Mouse (Mus musculus): ENCODE data around the gene Gcnt4.

Gene Gcnt4

DNA sequence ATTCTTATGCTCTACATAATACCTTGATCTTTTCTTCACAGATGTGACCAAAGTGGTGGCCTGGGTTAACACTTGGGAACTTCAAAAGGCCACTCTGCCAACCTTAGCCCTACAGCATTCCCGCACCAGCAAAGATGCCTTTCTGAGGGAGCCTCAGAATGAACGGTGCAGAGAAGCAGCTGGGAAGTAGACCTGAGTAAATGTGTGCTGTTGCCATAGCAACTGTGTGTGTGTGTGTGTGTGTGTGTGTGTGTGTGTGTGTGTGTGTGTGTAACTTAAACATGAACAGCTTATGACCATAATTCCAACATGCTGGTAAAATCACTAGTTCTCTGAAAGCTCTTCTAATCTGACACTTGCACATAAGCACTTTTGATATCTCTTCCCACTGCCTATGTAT lies 27.4 kb downstream of the Gcnt4 start:
- DNase-seq = no peak

DNA sequence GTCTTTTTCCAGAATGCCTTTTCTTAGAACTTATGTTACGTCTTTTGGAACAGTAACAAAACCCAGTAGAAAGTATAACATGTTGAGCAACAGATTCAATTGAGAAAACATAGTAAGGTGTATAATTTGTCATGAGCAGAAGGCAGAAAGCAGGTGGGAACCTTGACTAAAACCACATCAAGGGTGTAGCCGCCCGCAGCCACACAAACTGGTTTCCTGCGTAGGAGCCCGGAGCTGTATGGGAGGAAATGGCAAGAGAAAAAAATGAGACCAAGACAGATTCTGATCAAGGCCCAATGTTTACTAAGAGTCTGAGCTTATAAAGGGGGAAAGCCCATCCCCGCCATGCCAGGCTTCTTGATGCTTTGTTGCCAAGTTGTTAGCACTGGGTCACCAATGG lies 32.0 kb downstream of the Gcnt4 start:
- DNase-seq = no peak

GRCm38 (mm10) chr13:96960019-96960418 lies 35.5 kb downstream of the Gcnt4 start:
- DNase-seq = no peak

- DNase-seq = no peak
These were observed 37.1 kb downstream of the Gcnt4 start for GRCm38 (mm10) chr13:96961366-96962157.

DNA sequence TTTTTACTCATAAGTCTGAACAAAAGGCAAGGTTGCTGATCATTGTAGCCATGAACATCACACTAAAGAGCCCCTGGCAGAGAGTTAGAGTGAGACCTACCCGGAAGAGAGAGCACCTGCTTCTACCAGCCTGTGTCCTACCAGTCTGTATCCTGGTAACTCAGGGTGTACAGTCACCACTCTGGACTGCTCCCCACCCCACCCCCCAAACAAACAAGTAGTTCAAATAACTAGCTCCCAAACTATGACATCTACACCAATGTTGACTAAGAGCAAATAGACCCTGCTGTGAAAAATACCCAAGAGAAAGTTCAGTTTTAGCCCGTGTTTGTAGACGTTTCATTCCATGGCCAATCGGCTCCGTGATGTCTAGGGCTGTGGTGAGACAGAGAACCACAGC lies 38.3 kb downstream of the Gcnt4 start:
- DNase-seq = peak; percentile 43

DNA sequence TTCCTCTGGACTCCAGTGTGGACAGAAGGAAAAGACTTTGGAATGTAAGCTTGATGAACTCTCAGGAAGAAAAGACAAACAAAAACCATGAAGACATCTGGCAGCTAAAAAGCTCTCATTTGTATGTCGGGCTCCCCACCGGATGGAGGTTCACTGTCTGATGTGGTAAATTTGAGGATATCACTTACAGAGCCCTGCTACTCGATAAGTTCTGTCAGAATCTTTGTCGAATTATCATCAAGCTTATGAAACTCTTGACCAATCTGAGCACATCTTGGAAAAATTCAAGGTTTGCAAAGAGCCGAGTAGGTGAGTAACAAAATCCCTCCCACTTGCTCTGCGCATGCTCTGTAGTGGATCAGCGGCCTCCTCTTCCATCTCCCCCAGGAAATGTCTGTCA lies 40.5 kb downstream of the Gcnt4 start:
- no peak for DNase-seq

DNA sequence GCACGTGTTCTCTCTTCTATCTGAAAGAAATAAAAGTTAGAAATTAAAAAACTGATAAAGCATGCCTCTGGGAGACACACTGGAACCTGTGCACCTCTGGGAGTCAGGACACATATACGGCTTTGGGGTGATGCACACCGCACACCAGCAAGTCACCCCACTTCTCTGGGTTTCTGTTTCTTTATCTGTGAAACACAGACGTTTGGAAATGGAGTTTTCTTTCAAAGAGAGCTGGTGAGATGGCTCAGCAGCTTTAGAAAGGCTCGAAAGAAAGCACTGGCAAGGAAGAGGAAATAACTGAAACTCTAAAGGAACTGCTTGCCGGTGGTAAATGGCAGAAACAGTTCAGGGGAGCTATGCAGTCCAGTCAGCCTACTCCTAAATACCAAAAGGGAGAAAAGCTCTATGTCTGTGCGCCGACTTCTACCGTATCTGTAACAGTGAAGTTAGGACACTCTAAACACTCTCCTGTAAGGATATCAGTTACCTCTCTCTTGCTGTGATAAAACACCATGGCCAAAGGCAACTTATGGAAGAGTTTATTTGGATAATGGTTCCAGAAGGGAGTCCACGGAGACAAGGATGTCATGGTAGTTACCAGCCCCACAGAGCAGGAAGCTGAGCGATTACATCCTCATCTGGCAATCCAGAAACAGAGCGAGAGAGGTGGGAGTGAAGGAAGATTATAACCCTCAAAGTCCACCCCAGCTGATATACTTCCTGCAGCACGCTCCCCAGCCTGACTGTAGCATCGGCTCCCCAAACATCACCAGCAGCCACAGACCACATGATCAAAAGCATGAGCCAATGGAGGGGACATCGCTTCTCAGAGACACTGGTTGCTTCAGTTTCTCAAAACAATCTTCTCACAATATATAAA lies 42.0 kb downstream of the Gcnt4 start:
- DNase-seq = no peak

GRCm38 (mm10) chr13:96967091-96967490 lies 42.6 kb downstream of the Gcnt4 start:
- no peak for DNase-seq

- DNase-seq = no peak
These were observed 43.3 kb downstream of the Gcnt4 start for GRCm38 (mm10) chr13:96967822-96968221.

DNA sequence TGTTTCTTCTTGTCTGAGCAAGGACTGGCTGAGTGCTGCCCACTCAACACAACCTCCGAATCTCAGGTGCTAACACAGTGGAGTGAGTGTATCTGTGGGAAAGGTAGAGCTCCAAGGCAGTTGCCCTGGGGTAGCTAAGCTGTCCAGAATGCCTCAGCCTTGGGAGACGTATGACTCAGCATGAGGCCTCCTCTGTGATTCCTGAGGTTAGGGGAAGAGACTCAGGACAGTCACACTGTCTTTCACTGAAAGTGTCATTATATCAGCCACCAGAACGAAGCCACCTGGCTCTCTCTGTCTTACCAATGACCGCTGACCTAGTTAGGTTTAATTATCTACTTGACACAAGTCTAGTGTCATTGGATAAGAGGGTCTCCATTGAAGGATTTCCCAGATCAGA lies 46.6 kb downstream of the Gcnt4 start:
- no peak for DNase-seq

DNA sequence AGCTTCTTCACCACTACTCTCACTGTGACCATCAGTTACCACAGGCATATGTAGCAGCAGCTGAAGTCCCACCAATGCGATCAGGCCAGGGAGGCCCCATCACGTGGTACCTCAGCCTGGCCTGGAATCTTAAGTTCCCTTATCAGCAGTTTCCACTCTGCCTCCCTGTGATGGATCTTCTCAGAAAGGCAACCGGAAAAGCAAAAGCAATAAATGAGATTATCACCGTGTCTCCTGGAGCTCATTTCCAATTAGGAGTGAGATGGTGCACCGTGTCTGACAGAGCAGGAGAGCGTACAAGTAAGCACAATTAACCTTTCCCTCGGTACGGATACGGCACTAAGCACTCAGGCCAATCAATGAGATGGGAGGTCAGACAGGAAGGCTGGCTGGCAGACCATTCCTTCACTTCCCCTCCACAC lies 47.4 kb downstream of the Gcnt4 start:
- peak; percentile 79 for DNase-seq

- no peak for DNase-seq
These were observed 48.8 kb downstream of the Gcnt4 start for GRCm38 (mm10) chr13:96973318-96973717.

DNA sequence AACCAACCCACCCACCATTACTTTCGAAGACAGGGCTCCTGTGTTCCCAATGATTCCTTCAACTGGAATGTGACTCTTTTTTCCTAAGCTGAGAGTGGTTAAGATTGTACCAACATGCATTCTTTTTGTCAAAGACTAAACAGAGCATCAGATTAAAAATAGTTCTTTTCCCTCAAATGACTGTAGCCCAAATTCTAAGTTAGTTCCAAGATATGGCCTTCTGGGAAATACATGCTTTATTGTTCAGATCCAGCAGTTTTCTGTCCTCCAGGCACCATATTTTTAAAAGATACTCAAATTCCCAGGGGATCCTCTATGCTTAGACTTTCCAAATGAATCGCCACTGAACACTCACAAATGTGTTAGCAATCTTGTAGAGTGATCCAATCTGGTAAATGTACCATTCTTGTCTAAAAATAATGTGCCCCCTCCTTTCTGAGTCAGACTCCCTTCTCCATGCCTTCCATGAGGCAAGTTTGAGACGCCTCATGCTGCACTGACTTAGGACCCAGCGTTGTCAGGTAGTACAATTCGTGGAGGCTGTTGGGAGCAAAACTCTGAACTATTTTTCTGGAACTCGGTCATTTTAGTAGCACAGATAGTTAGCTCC lies 52.6 kb downstream of the Gcnt4 start:
- no peak for DNase-seq

- DNase-seq = no peak
These were observed 56.1 kb downstream of the Gcnt4 start for GRCm38 (mm10) chr13:96980561-96980960.

- DNase-seq = peak; percentile 59
These were observed 59.0 kb downstream of the Gcnt4 start for GRCm38 (mm10) chr13:96983251-96984126.

- no peak for DNase-seq
These were observed 60.2 kb downstream of the Gcnt4 start for GRCm38 (mm10) chr13:96984688-96985087.

GRCm38 (mm10) chr13:96985599-96986275 lies 61.2 kb downstream of the Gcnt4 start:
- DNase-seq = no peak

DNA sequence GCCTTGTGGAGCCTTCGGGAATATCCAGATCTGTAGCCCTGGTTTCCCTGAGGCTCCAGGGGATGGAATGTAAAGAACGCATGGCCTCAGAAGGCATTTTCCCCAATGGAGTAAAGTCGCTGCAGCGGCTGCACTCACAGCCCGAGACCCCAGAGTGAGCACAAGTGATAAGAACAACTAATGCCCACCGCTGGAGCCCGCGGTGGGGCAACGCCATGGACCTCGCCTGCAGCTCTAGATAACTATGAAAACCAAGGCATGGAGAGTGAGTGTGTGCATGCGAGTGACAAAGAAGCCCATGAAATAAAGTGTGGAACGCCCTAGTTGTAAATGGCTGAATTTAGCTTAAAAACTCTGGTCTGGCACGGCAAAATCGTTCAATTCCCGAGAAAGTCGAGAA lies 64.6 kb downstream of the Gcnt4 start:
- no peak for DNase-seq

DNA sequence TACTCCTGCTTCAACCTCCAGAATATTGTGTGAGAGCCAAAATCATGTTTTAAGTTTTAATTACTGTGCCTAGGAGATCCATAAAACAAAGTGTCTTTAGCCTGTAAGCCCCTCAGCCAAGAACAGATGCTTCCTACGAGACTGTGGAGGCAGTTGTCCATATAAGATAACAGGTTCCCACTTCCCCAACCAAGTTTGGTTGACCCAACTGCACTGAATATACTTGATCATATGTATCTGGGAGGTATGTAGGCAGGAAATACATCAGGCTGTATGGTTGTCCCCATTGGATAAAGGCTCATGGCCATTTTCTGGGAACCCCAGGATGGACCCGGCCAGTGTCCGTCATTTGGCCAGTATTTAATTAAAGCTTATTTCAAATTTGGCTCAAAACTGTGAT lies 65.6 kb downstream of the Gcnt4 start:
- no peak for DNase-seq

GRCm38 (mm10) chr13:96990561-96991265 lies 66.2 kb downstream of the Gcnt4 start:
- DNase-seq = no peak

- no peak for DNase-seq
These were observed 69.0 kb downstream of the Gcnt4 start for GRCm38 (mm10) chr13:96993291-96993989.

Data from liver (tissue).